Mouse (Mus musculus) neural tube, embryonic 12.5 days (tissue): ENCODE measurements at regions not wholly inside any gene's neighbourhood (a gene's known extent, or its start where the extent isn't known, plus 50 kb on each side); places are given as distances from the start of the nearest gene placed in this dataset.

Experiments
- ATAC-seq: fragments of 200-750 bp; cut with Nextera tagmentation; 2 replicates; pipeline ENCODE4 v1.8.0; 2017; ENCODE audit warnings: low read depth, mild to moderate bottlenecking, moderate TSS enrichment, moderate library complexity; ENCODE audit not compliant: low FRiP score
- H3K27ac ChIP-seq: fragments of 300-500 bp; sonication (generic); 2 replicates; pipeline ENCODE4 v1.5.1; 2016
- H3K27me3 ChIP-seq: fragments of 300-500 bp; sonication (generic); replicated peaks from 2 replicates; pipeline ENCODE4 v1.6.1; 2016; ENCODE audit warnings: mild to moderate bottlenecking
- H3K36me3 ChIP-seq: fragments of 300-500 bp; sonication (generic); 2 replicates; pipeline ENCODE4 v1.6.1; 2016; ENCODE audit warnings: mild to moderate bottlenecking
- H3K4me1 ChIP-seq: fragments of 300-500 bp; sonication (generic); 2 replicates; pipeline ENCODE4 v1.6.1; 2016
- H3K4me2 ChIP-seq: fragments of 300-500 bp; sonication (generic); replicated peaks from 2 replicates; pipeline ENCODE4 v1.6.1; 2016; ENCODE audit warnings: mild to moderate bottlenecking
- H3K4me3 ChIP-seq: fragments of 300-500 bp; sonication (generic); 2 replicates; pipeline ENCODE4 v1.5.1; 2016
- H3K9ac ChIP-seq: fragments of 300-500 bp; sonication (generic); 2 replicates; pipeline ENCODE4 v1.6.1; 2016; ENCODE audit warnings: mild to moderate bottlenecking
- H3K9me3 ChIP-seq: fragments of 300-500 bp; sonication (generic); 2 replicates; pipeline ENCODE4 v1.6.1; 2016; ENCODE audit warnings: mild to moderate bottlenecking
- WGBS: fragments of 180-500 bp; shearing (Covaris S2); methylation state at CpG from one replicate; pipeline ENCODE4 v1.1.7; 2016; 5-methylcytosine and 5-hydroxymethylcytosine counted together

DNA sequence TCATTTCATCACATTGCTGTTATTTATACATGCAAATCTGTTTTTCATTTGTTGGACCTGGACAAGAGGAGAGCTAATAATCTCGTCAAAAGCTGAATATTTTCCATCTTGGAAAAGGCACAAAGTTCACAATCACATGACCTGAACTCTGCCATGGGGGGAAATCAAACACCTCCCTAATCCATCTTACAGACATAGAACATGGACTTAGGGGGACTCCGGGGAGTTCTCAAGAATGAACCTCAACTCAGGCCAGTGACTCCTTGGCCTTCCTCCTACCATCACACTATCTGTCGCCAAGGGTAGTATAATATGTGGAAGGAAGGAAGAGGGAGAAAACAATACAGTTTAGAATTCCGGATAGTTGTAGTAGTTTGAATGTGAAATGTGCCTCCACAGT, 602.1 kb downstream of the Ebf1 start:
- no peak for ATAC-seq
- no peaks in the 10 kb centered on the region for H3K36me3 ChIP-seq
- H3K4me1 ChIP-seq = no peaks in the 10 kb centered on the region
- no peak overlapping the region for H3K4me3 ChIP-seq
- H3K27ac ChIP-seq = no peak overlapping the region
- H3K27me3 ChIP-seq = no peaks in the 10 kb centered on the region
- no peak overlapping the region for H3K4me2 ChIP-seq
- H3K9me3 ChIP-seq = no peaks in the 10 kb centered on the region
- 88% methylated on average over 4 of the region's 4 CpGs for WGBS
- H3K9ac ChIP-seq = no peak overlapping the region

DNA sequence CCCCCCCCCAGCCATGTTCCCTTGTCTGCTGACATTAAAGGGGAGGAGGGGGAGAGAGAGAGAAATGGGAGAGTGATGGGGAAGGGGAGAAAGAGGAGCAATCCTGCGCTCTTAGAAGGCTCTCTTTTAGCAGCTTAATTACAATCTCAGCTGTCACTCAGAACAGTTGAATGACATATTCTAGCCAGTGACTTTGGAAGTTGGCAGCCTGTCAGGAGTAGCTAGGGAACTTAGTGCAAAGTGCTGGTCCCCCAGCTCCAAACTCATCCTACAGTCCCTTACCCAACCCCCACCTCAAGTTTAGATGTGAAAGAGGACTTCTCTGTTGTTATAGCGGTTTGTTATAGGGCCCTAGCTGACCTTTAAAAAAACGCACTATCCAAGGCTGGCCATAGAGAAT, 604.9 kb downstream of the Ebf1 start:
- Histone ChIP-seq H3K4me1 (no peaks in the 10 kb centered on the region), H3K27ac (no peak overlapping the region), H3K4me2 (no peak overlapping the region), H3K4me3 (no peak overlapping the region), H3K9ac (no peak overlapping the region), H3K36me3 (no peaks in the 10 kb centered on the region), H3K27me3 (no peaks in the 10 kb centered on the region), H3K9me3 (no peaks in the 10 kb centered on the region)
- WGBS = 76% methylated on average over 3 of the region's 3 CpGs
- ATAC-seq = no peak

DNA sequence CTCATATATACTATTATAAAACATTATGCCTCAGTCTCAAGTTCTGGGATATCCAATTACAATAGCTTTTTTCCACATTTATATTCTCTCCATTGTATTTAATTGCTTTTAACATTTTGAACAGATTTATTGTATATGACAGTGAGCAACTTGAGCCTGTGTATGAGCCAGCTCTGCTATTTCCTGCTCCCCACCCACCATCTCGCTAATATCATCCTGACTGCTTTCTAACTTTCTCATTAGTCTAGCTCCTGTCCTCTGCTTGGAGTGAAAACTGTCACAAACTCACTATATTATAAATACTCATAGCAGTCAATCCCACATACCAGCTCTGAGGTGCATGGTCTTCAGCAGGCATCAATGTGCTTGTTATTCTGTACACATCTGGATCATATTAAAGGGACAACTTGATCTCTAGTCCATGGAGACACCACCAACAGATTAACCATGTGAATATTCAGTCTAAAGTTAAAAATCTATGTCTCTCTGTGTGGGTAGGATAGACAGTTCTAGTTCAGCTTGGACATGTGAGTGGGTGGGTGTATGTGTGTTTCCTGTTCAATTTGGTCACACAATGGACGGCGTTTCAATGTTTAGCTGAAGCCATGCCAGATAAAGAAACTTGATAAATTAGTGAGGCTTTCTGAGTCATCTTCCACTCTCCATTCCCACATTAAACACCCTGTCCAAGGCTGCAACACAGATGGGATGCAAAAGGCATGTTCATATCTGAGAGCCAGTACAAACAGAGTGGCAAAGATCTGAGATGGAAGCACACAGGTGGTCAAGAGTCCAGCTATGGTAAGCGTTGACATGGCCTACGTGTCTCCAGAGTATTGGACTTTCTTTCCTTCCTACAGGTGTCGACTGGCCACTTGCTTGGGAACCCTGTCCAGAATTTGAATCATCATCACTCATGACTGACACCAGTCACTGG, 616.1 kb upstream of the Clint1 start:
- Histone ChIP-seq H3K4me1 (peaks cover 2% of the 10 kb centered on the region; the same call in 1 of the 2 replicates), H3K36me3 (no peaks in the 10 kb centered on the region), H3K9ac (no peak overlapping the region), H3K27me3 (no peaks in the 10 kb centered on the region), H3K9me3 (no peaks in the 10 kb centered on the region), H3K4me2 (no peak overlapping the region), H3K27ac (no peak overlapping the region), H3K4me3 (no peak overlapping the region)
- no peak for ATAC-seq
- 85% methylated on average over 6 of the region's 6 CpGs for WGBS

- Histone ChIP-seq H3K4me1 (peaks cover 2% of the 10 kb centered on the region; the same call in 1 of the 2 replicates), H3K4me3 (no peak overlapping the region), H3K27ac (no peak overlapping the region), H3K36me3 (no peaks in the 10 kb centered on the region), H3K4me2 (no peak overlapping the region), H3K9ac (no peak overlapping the region), H3K9me3 (no peaks in the 10 kb centered on the region), H3K27me3 (no peaks in the 10 kb centered on the region)
- no peak for ATAC-seq
- 76% methylated on average over 4 of the region's 4 CpGs for WGBS
Measured at GRCm38 (mm10) chr11:45237056-45237455, 614.8 kb upstream of the Clint1 start.

GRCm38 (mm10) chr11:45239044-45239443, 612.8 kb upstream of the Clint1 start:
- WGBS = 82% methylated on average over 5 of the region's 5 CpGs
- H3K9me3 ChIP-seq = no peaks in the 10 kb centered on the region

GRCm38 (mm10) chr11:45240419-45240818, 611.4 kb upstream of the Clint1 start:
- Histone ChIP-seq H3K4me2 (no peak overlapping the region), H3K9ac (no peak overlapping the region), H3K9me3 (no peaks in the 10 kb centered on the region), H3K27me3 (no peaks in the 10 kb centered on the region), H3K36me3 (no peaks in the 10 kb centered on the region), H3K27ac (no peak overlapping the region), H3K4me3 (no peak overlapping the region), H3K4me1 (peaks cover 2% of the 10 kb centered on the region; the same call in 1 of the 2 replicates)
- ATAC-seq = no peak
- 53% methylated on average over 3 of the region's 3 CpGs for WGBS

More at GRCm38 (mm10) chr11:45239044-45239443, 612.8 kb upstream of the Clint1 start:
- Histone ChIP-seq H3K36me3 (no peaks in the 10 kb centered on the region), H3K27ac (no peak overlapping the region), H3K27me3 (no peaks in the 10 kb centered on the region), H3K4me1 (peaks cover 2% of the 10 kb centered on the region; the same call in 1 of the 2 replicates), H3K4me2 (no peak overlapping the region), H3K4me3 (no peak overlapping the region), H3K9ac (no peak overlapping the region)
- no peak for ATAC-seq

DNA sequence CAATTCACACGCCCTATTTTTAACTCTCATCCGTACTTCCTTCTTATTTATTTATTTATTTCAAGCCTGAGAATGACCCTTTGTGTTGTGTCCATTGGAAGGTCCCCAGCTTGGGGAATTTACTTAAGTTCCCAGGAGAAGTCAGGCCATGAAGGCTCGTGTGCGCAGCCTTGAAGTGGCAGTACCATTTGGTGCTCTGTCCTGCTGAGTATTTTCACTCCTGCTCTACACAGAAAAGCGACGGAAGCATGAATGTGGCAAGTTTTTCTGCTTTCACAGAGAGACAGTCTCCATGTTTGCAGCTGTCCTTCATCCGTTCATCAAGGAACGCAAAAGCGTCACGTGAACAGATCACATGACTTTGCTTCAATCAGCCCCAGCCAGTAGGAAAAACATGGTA, 610.2 kb upstream of the Clint1 start:
- no peak for ATAC-seq
- H3K9me3 ChIP-seq = no peaks in the 10 kb centered on the region
- 80% methylated on average over 10 of the region's 10 CpGs for WGBS

GRCm38 (mm10) chr11:45244796-45245195, 607.1 kb upstream of the Clint1 start:
- no peak overlapping the region for H3K4me3 ChIP-seq
- H3K9ac ChIP-seq = no peak overlapping the region
- H3K27ac ChIP-seq = no peak overlapping the region
- 87% methylated on average over 2 of the region's 2 CpGs for WGBS
- no peak for ATAC-seq
- peaks cover 2% of the 10 kb centered on the region; the same call in 1 of the 2 replicates for H3K4me1 ChIP-seq
- no peaks in the 10 kb centered on the region for H3K27me3 ChIP-seq
- H3K4me2 ChIP-seq = no peak overlapping the region
- H3K9me3 ChIP-seq = no peaks in the 10 kb centered on the region
- no peaks in the 10 kb centered on the region for H3K36me3 ChIP-seq

More for the DNA sequence above, 610.2 kb upstream of the Clint1 start:
- Histone ChIP-seq H3K36me3 (no peaks in the 10 kb centered on the region), H3K27me3 (no peaks in the 10 kb centered on the region), H3K4me1 (peaks cover 2% of the 10 kb centered on the region; the same call in 1 of the 2 replicates), H3K27ac (no peak overlapping the region), H3K4me3 (no peak overlapping the region), H3K9ac (no peak overlapping the region), H3K4me2 (no peak overlapping the region)

GRCm38 (mm10) chr11:45256019-45256418, 595.8 kb upstream of the Clint1 start:
- Histone ChIP-seq H3K9me3 (no peaks in the 10 kb centered on the region), H3K9ac (no peak overlapping the region), H3K4me2 (no peak overlapping the region), H3K4me3 (no peak overlapping the region), H3K4me1 (no peaks in the 10 kb centered on the region), H3K27ac (no peak overlapping the region), H3K27me3 (no peaks in the 10 kb centered on the region), H3K36me3 (no peaks in the 10 kb centered on the region)
- ATAC-seq = no peak

DNA sequence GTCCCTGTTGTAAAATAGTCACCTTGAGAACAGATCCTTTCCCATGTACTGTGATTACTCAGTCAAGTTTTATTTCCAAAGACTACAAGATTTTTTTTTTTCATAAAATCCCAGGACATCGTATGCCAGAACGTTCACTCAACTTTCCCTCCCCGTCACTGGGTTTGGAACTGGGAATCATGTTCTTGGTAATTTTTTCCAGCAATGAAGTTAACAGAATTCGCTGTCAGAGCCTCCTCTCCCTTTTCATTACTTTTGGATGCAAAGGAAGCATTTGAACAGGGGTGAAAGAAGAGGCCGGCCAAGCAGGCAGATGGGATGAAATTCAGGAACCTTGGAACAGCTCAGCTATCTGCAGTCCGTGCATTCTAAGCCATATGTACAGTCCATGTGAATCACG, 589.7 kb upstream of the Clint1 start:
- Histone ChIP-seq H3K36me3 (no peaks in the 10 kb centered on the region), H3K27ac (no peak overlapping the region), H3K4me2 (no peak overlapping the region), H3K9ac (no peak overlapping the region), H3K27me3 (no peaks in the 10 kb centered on the region), H3K9me3 (no peaks in the 10 kb centered on the region), H3K4me3 (no peak overlapping the region), H3K4me1 (no peaks in the 10 kb centered on the region; the same call in 1 of the 2 replicates)
- no peak for ATAC-seq
- WGBS = 88% methylated on average over 7 of the region's 7 CpGs

- Histone ChIP-seq H3K27me3 (no peaks in the 10 kb centered on the region), H3K4me3 (no peak overlapping the region), H3K27ac (no peak overlapping the region), H3K36me3 (no peaks in the 10 kb centered on the region), H3K9ac (no peak overlapping the region), H3K4me1 (no peaks in the 10 kb centered on the region; the same call in 1 of the 2 replicates), H3K9me3 (no peaks in the 10 kb centered on the region), H3K4me2 (no peak overlapping the region)
- ATAC-seq = no peak
- 79% methylated on average over 3 of the region's 3 CpGs for WGBS
Measured at GRCm38 (mm10) chr11:45264001-45264400, 587.9 kb upstream of the Clint1 start.

DNA sequence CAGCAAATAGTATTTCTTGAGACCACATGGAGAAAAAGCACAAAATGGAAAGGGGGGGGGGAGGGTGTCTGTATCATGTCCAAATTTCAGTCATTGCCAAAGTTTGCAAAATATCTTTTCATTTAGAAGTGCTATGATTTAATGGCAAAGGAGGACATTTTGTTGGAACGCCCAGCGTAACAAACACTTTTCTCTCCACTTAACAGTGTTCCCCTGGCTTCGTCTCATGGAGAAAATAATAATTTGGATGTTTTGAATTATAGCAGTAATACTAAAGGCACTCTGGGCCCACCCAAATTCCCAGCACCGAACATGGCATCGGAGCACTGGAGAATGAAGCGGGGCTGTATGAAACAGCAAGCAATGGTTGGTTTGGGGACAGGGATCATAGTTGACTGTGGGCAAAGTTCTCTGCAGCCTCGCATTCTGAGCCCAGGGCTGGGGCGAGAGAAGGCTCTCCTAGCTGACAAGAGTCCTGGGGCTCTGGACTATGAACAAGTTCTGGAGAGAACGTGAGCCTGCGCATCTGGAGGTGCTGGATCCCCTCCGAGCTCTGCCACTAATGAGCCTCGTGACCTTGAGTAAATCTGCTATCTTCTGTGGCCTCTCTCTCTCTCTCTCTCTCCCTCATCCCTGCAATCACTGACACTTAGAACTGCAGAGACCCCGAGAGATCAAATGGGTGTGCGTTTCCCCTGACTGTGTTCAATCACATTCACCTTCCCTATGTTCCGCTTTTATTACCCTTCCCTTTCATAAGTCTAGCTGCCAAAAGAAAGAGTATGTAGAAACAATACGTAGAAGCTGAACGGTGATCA, 586.5 kb upstream of the Clint1 start:
- 76% methylated on average over 17 of the region's 17 CpGs for WGBS
- no peak overlapping the region for H3K27ac ChIP-seq
- no peaks in the 10 kb centered on the region for H3K36me3 ChIP-seq
- ATAC-seq = no peak
- no peaks in the 10 kb centered on the region for H3K27me3 ChIP-seq
- H3K4me3 ChIP-seq = no peak overlapping the region
- no peaks in the 10 kb centered on the region; the same call in 1 of the 2 replicates for H3K4me1 ChIP-seq
- H3K9me3 ChIP-seq = no peaks in the 10 kb centered on the region
- no peak overlapping the region for H3K4me2 ChIP-seq
- no peak overlapping the region for H3K9ac ChIP-seq
